Mouse (Mus musculus): ENCODE measurements around the gene St3gal4. TPM values are rescaled to one million over a fixed set of nuclear protein-coding genes. Genes with fewer than 3 reads are reported as not detected.
A peak's percentile ranks its signal among the peaks of the same experiment; 100 is the strongest.

The St3gal4 gene
- polyA plus RNA-seq, 1 experiment = 54.9 TPM

DNA sequence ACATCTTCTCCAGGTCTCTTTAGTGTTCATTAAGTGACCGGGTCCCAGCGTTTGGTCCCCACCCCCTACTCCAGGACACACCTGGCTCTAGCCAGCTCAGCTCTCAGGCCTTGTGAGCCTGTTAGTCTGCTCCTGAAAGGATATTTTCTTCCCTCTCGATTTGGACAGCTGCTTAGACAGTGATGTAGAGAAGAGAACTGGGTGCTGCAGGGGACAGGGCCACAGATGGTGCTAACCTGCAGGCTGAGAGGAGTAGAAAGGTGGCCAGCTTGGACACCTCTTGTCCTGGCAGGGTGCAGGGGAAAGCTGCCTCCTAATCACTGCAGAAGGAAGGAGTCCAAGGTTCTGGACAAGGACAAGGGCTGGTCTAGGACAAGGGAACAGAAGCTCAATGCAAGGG lies 11.0 kb downstream of the St3gal4 start:
- TF ChIP-seq CTCF (IDR thresholded peaks at IDR 0.05; ENCODE audit: control insufficient read depth, insufficient read depth, low read length) (no peak), POLR2A (IDR thresholded peaks at IDR 0.05; ENCODE audit: borderline replicate concordance, control insufficient read depth, low read depth, low read length) (no peak)
- Histone ChIP-seq H3K27ac (ENCODE audit: control insufficient read depth, insufficient read depth, low read depth, low read length, poor library complexity) (no peak overlapping the region), H3K4me3 (replicated peaks; ENCODE audit: control insufficient read depth, low read depth, low read length) (no peak overlapping the region), H3K4me1 (ENCODE audit: control insufficient read depth, insufficient read depth, low read length) (peaks cover 14% of the 10 kb centered on the region)
- 71% methylated on average over 3 of the region's 3 CpGs for WGBS

DNA sequence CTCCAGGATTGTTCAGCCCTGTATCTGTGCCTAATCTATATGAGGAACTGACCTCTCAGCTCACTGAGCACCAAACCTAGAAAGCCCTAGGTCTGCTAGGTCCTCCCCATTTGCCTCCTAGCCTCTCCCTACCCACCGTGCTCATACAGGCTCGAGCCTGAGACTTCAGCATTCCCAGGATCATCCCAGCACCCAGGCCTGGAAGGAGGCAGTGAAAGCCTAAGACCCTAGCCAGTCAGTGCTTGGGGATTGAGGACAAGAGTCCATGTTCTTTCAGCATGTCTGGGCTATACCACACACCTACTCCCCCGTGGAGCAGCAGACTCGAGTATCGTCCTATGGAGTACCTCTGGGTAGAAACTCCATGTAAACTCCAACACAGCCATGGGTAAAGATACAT lies 11.7 kb downstream of the St3gal4 start:
- Histone ChIP-seq H3K27ac (ENCODE audit: control insufficient read depth, insufficient read depth, low read depth, low read length, poor library complexity) (no peak overlapping the region), H3K4me1 (ENCODE audit: control insufficient read depth, insufficient read depth, low read length) (peaks cover 14% of the 10 kb centered on the region), H3K4me3 (replicated peaks; ENCODE audit: control insufficient read depth, low read depth, low read length) (no peak overlapping the region)
- TF ChIP-seq POLR2A (IDR thresholded peaks at IDR 0.05; ENCODE audit: borderline replicate concordance, control insufficient read depth, low read depth, low read length) (no peak), CTCF (IDR thresholded peaks at IDR 0.05; ENCODE audit: control insufficient read depth, insufficient read depth, low read length) (no peak)
- 88% methylated on average over 5 of the region's 5 CpGs for WGBS

DNA sequence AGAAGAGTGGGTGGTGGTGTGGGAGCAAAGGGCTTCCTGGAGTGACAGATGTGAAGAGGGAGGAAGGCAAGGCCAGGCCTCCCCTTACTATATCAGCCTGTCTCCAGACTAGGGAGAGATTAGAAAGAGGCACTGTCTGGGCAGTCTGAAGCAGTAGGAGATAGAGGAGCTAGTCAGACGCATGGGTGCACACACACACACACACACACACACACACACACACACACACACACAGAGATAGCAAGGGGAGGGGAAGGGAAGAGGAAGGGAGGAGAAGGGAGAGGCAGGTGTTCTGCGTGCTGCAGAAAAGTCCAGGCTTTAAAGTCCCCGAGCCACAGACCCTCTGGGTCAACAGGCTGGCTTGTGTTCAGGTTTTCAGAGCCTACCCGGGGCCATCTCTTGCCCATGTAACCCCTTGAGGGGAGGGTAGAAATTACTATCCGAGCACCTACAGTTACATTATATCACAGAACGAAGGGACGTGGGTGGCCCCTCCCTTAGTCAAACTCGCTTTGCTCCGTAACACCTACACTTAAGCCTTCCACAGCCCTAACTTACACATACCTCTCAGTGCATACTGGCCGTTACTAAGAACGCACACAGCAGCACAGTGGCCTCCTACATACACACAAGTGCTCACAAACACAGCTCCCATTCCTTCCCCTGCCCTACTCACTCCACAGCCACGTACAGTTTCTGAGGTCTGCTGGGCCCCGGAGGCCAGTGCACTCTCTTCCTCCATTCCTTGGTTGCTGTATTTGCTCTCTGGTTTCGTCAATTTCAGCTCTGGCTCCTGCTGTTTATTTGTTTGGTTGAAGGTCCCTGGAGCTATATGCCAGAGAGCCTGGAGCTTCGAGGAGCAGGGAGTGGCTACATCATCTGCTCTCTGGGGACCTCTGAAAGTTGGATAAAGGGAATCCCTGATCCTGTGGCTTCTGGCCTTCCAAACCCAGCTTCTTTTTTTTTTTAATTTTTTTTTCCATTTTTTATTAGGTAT lies 12.9 kb downstream of the St3gal4 start:
- TF ChIP-seq POLR2A (IDR thresholded peaks at IDR 0.05; ENCODE audit: borderline replicate concordance, control insufficient read depth, low read depth, low read length) (no peak), CTCF (IDR thresholded peaks at IDR 0.05; ENCODE audit: control insufficient read depth, insufficient read depth, low read length) (no peak)
- H3K4me1 ChIP-seq (ENCODE audit: control insufficient read depth, insufficient read depth, low read length) = peaks cover 13% of the 10 kb centered on the region
- no peak overlapping the region for H3K4me3 ChIP-seq (replicated peaks; ENCODE audit: control insufficient read depth, low read depth, low read length)
- H3K27ac ChIP-seq (ENCODE audit: control insufficient read depth, insufficient read depth, low read depth, low read length, poor library complexity) = peak overlapping the region; percentile 11; the same call in 1 of the 2 replicates
- WGBS = 59% methylated on average over 15 of the region's 15 CpGs

DNA sequence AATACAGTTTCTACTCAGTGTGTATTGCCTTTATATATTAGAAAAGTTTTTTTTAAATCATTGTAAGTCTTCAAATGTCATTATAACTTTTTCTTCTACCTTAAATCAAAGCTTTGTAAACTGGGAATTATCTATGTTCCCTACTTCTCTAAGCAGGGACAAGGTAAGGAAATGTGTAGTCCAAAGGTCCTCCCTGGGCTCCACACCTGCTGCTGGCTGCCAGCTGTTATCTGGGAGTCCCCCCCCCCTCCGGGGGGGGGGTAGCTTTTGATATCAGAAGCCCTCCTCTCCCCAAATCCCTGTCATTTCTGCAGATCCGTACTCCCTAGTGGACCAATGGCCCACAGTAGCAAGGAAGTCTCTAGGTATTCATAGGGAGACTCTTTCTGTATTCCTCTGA lies 13.6 kb downstream of the St3gal4 start:
- WGBS = 50% methylated on average over 2 of the region's 2 CpGs
- Histone ChIP-seq H3K4me3 (replicated peaks; ENCODE audit: control insufficient read depth, low read depth, low read length) (no peak overlapping the region), H3K27ac (ENCODE audit: control insufficient read depth, insufficient read depth, low read depth, low read length, poor library complexity) (no peak overlapping the region), H3K4me1 (ENCODE audit: control insufficient read depth, insufficient read depth, low read length) (peaks cover 14% of the 10 kb centered on the region)
- no peak for TF ChIP-seq POLR2A (IDR thresholded peaks at IDR 0.05; ENCODE audit: borderline replicate concordance, control insufficient read depth, low read depth, low read length)
- TF ChIP-seq CTCF (IDR thresholded peaks at IDR 0.05; ENCODE audit: control insufficient read depth, insufficient read depth, low read length) = no peak

DNA sequence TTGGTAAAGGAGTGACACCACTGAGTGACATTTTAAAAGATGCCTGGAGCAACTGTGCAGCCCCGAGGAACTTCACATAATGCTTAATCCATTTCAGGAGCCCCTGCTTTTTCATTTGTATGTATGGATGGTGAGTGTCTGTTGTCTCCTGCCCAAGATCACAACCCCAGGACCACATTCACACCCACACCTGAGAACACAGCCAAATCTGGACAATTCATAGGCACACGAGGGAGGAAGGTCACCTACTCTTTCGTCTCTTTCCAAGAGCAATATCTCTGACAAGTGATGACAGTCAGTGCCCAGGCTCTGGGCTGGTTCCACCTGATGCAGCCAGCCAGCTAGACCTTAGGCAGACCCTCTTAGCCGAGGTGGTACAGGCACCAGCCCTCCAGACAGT lies 14.4 kb downstream of the St3gal4 start:
- 76% methylated on average over 4 of the region's 4 CpGs for WGBS
- no peak for TF ChIP-seq POLR2A (IDR thresholded peaks at IDR 0.05; ENCODE audit: borderline replicate concordance, control insufficient read depth, low read depth, low read length)
- TF ChIP-seq CTCF (IDR thresholded peaks at IDR 0.05; ENCODE audit: control insufficient read depth, insufficient read depth, low read length) = no peak
- Histone ChIP-seq H3K4me3 (replicated peaks; ENCODE audit: control insufficient read depth, low read depth, low read length) (no peak overlapping the region), H3K4me1 (ENCODE audit: control insufficient read depth, insufficient read depth, low read length) (peaks cover 13% of the 10 kb centered on the region), H3K27ac (ENCODE audit: control insufficient read depth, insufficient read depth, low read depth, low read length, poor library complexity) (no peak overlapping the region)

DNA sequence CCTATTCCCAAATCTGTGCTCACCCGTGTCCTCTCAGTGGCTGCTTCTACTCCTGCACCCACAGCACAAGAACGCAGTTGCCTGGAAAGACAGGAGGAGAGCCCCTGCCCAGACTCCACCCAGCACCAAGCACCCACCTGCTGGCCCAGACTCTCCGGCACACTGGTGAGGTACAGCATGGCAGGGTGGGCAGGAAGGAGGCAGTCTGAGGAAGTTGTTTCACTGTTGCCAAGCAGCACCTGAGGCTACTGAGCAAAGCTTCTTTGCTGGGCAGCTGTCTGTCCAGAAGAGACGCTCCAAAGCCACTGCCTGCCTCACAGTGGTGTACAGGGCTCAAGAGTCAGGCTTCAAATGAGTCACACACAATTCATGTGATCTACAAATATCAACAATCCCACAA lies 20.3 kb downstream of the St3gal4 start:
- H3K4me3 ChIP-seq (replicated peaks; ENCODE audit: control insufficient read depth, low read depth, low read length) = peak overlapping the region; percentile 4
- 49% methylated on average over 4 of the region's 4 CpGs for WGBS
- TF ChIP-seq CTCF (IDR thresholded peaks at IDR 0.05; ENCODE audit: control insufficient read depth, insufficient read depth, low read length) (no peak), POLR2A (IDR thresholded peaks at IDR 0.05; ENCODE audit: borderline replicate concordance, control insufficient read depth, low read depth, low read length) (no peak)
- H3K4me1 ChIP-seq (ENCODE audit: control insufficient read depth, insufficient read depth, low read length) = peaks cover 4% of the 10 kb centered on the region; the same call in 1 of the 2 replicates
- H3K27ac ChIP-seq (ENCODE audit: control insufficient read depth, insufficient read depth, low read depth, low read length, poor library complexity) = peak overlapping the region; percentile 50

DNA sequence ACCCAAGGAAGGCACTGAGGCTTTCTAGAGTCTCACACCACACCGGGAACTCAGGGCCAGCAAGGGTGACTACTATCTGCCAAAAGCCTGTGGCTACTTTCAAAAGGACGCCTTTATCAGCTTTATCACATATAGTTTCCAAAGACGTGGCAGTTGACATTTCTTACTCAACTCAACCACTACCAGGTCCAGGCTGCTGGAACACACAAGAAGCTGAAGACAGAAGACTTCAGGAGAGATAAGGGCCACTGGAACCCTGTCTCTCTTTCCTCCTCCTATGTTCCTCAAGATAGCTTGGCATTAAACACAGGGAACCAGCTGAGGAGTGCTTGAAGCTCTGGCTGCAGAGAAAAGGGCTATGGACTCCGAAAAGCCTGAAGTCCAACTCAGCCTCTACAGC lies 21.2 kb downstream of the St3gal4 start:
- H3K4me3 ChIP-seq (replicated peaks; ENCODE audit: control insufficient read depth, low read depth, low read length) = no peak overlapping the region
- no peak overlapping the region for H3K27ac ChIP-seq (ENCODE audit: control insufficient read depth, insufficient read depth, low read depth, low read length, poor library complexity)
- TF ChIP-seq CTCF (IDR thresholded peaks at IDR 0.05; ENCODE audit: control insufficient read depth, insufficient read depth, low read length) = no peak
- TF ChIP-seq POLR2A (IDR thresholded peaks at IDR 0.05; ENCODE audit: borderline replicate concordance, control insufficient read depth, low read depth, low read length) = no peak
- 33% methylated on average over 4 of the region's 4 CpGs for WGBS
- peaks cover 2% of the 10 kb centered on the region; the same call in 1 of the 2 replicates for H3K4me1 ChIP-seq (ENCODE audit: control insufficient read depth, insufficient read depth, low read length)

DNA sequence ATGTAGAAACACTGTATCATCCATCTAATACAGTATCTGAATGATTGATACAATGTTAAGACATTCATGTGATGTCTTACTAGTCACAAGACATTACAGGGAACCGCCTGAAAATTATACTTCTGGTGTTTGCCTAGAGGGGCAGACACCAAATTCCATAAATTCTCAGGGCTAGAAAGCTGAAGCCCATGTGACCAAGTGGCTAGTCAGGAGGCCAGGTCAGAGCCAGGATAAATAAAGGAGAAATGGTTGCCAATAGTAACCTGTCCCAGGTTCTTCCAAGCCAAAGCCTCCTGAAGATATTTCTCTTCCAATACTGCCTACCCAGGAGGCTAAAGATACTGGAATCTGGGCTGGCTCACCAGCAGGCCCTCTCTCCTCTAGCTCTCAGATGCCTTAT lies 23.3 kb downstream of the St3gal4 start:
- 83% methylated on average over 1 of the region's 1 CpGs for WGBS
- no peak overlapping the region for H3K27ac ChIP-seq (ENCODE audit: control insufficient read depth, insufficient read depth, low read depth, low read length, poor library complexity)
- no peaks in the 10 kb centered on the region; the same call in 1 of the 2 replicates for H3K4me1 ChIP-seq (ENCODE audit: control insufficient read depth, insufficient read depth, low read length)
- TF ChIP-seq POLR2A (IDR thresholded peaks at IDR 0.05; ENCODE audit: borderline replicate concordance, control insufficient read depth, low read depth, low read length) = no peak
- TF ChIP-seq CTCF (IDR thresholded peaks at IDR 0.05; ENCODE audit: control insufficient read depth, insufficient read depth, low read length) = no peak
- H3K4me3 ChIP-seq (replicated peaks; ENCODE audit: control insufficient read depth, low read depth, low read length) = no peak overlapping the region

Data from bone marrow, adult 2 months (tissue).